Mouse (Mus musculus) kidney, adult 2 months (tissue): ENCODE results near the gene Gm26938.

Experiments used
- CTCF ChIP-seq: fragments of 200-500 bp; conservative IDR thresholded peaks from 2 replicates; pipeline ENCODE4 v1.5.1; 2011; ENCODE audit warnings: low read depth, mild to moderate bottlenecking, control low read depth, low read length, moderate library complexity, mixed read lengths; ENCODE audit not compliant: insufficient read depth, insufficient read length
- POLR2A ChIP-seq: fragments of 200-500 bp; IDR thresholded peaks from one replicate; pipeline ENCODE4 v1.6.1; 2011; ENCODE audit warnings: low read depth, low read length, control low read depth

GRCm38 (mm10) chr5:139801880-139802279 lies 24.3 kb downstream of the Gm26938 start:
- no peak for TF ChIP-seq POLR2A
- no peak for TF ChIP-seq CTCF
